Mouse (Mus musculus) thymus, postnatal 0 days (tissue): ENCODE measurements around the gene Mon2. TPM values are rescaled to one million over a fixed set of nuclear protein-coding genes. Genes with fewer than 3 reads are reported as not detected.
A peak's percentile ranks its signal among the peaks of the same experiment; 100 is the strongest.
"Not testable (repeated sequence)": the region's sequence is repeated elsewhere in the genome, so short reads cannot be mapped to it uniquely, and the experiment has no call there.

Source experiments
- DNase-seq: peaks from one replicate; pipeline ENCODE4 v3.0.0-alpha.2; 2015; ENCODE audit warnings: low spot score
- polyA plus RNA-seq: library from polyadenylated mRNA; unstranded; fragments of >200 nt; fragmentation: Nextera tagmentation; extraction: Ambion mirVana; gene quantifications from 2 replicates; pipeline ENCODE4 v1.2.1, GENCODE M21; 2015

Gene Mon2
- polyA plus RNA-seq, 1 experiment from 2014 or later, result 26.6 TPM

DNA sequence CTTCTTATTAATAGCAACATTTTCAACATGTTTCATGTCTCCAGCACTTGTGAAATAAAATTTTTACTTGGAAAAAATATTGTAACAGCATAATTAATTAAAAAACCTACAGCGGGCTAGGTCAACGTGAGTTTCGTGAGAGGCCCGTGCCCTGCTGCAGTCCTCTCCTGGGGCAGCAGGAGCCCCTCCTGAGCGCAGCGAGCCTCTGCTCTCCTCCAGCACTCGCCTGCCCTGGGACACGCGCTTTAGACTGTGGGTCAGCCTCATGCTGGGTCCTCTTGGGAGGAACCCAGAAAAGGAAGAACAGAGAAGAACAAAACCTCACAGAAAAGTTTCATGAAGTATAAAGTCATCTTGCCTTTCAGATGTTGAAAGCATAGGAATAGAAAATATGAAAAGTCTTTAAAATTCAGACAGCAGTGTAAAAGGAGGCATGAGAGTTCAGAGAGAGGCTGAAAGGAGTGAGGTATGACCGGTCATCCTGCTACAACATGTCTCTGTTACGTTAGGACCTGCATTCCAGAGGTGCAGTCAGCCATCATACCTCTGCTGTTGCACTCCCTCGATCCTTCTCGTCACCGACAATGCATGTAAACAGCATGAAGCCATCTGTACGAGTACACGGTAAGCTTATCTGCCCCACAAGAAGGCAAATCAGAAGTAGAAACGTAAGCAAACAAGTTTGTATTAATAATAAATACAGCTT, 81.8 kb downstream of the Mon2 start:
- DNase-seq, result no peak

GRCm38 (mm10) chr10:122991648-122992047, 84.7 kb downstream of the Mon2 start:
- DNase-seq, result no peak

DNA sequence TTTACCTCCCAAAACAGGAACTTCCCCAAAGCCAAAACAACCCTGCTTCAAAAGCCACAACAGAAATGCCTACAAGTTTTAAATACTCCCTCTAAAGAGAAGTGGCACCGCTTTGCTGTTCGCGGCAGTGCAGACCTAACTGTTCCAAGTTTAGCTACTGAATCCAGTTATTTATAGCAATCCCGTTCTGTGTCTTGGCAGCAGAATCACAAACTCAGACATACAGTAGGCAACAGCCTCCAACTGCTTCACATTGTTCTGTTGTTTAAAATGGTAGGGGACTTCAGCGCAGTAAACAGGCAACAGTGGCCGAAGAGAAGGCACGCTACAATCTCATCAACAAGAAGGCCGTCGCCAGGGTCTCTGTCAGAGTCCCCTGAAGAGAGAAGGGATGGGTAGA, 85.3 kb downstream of the Mon2 start:
- no peak for DNase-seq

GRCm38 (mm10) chr10:122990606-122991005, 85.7 kb downstream of the Mon2 start:
- DNase-seq, result no peak

DNA sequence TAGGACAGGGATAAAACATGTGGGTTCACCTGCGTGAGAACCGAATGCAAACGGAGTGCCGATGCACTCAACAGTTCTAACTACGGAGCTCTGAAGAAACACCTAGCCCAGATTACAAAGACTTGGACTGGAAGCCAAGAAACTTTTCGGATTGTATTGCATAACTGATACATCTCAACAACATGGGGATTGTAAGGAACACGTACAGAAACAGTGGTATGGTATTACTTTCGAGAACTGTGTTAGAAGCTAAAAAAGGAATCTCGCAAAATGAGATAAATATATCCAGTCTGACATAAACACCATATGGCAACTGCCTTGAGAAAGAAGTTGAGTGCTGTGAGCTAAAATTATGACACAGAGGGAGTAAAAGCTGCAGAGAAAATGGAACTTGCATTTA, 86.4 kb downstream of the Mon2 start:
- no peak for DNase-seq

DNA sequence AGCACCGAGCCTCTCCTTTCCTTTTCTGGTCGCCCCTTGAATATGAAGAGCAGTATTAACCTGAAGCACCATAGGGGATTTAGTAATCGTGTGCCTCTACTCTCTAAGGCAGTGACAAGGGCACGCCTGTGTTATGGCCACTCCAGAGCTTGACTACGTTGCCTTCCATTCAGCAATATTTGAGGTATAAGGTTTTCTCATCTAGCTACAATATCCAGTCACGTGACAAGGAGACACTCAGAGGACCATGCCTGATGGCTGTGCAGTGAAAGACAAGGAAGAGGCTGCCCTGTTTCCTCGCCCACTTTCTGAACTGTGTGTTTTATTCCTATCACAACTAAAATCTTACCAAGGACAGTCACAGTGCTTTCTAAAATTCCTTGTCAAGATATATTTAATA, 87.9 kb downstream of the Mon2 start:
- DNase-seq, result no peak

DNA sequence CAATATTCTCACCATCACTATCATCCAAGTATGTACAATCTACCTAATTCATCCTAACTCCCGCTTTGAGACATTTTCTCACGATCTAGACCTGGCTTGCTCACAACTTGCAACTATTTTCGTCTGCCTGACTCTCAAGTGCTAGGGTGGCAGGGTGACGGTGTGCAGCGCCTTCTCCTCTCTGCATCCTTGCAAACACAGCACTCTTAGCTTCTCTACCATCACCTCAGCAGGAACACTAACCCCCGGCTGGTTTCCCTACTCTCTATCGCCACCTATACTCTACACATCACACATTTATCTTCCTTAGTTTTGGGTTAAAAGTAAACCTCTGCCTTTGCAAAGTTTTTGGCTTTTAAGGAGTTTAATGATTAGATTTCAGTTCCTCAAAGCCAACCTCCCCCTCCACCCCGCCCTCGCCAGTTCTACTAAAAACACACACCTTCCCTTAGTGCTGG, 88.6 kb downstream of the Mon2 start:
- DNase-seq, result peak; percentile 73

DNA sequence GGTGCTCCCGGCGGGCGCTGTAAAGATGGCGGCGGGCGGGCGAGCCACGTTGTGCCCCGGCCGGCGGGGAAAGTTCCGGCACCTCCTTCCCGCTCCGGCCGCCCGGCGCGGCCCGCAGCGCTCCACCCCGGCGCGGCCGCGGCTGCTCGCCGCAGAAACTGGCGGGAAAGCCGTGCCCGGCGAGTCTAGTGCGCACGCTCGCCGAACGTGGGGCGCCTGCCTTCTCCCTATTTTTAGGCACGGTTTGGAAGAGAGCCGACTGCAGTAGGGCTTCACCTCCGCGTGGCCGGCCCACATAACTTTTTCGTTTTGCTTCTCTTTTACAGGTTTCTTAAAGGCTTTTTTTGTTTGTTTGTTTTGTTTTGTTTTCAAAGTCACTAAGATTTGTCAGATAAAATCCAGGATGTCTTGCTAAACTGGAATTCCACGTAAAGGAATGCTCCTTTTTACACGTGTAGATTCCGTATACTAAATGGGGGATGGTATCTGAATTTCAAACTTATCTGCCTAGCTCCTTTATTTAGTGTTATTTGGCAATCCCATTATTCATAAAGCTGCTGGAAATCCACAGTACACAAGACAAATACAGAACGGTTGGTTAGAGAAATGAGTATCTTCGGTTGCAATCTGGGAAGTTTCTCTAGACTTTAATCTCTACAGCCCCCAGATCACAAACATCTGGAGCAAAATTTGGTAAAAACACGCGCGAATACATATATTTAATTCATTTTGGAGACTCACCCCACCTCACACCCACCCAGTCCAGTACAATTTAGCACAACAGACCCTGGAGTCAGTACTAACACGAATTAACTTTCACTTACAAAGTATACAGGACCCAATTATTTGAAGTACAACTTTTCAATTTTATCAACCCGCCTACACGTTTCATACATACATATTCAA, 89.7 kb downstream of the Mon2 start:
- no peak for DNase-seq

DNA sequence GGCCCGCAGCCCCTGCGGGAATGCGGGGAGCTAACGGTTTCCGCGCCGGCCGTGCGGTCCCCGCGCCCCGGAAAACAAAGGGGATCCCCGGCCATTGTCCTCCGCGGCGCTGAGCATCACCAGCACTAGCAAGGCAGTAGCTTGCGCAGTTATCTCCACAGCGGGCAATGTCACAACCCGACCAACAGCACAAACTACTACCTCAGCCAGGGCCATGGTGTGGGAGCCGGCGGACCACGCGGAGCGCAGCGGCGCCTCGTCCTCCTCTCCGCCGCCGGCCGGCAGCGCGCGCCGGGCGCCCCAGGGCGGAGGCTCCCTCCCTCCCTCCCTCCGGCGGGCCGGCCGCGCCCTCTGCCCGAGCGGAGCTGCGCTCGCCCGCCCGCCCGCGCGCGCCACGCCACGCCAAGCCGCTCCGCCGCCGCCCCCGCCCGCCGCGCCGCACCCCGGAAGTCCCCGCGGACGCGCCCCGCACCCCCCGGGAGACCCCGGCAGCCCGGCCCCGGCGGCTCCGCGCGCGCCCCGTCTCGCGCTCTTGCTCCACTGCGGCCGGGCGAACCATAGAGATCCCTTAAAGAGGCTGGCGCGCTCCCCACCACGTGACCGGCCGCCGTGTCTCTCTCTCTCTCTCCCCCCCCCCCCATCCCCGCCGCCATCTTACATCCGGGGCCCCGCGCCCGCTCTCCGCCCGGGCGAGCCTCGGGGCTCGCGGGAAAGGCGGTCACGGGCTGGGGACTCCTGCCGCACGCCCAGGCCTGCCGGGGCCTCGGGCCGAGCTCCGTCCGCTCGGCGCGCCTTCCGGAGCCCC, 90.6 kb downstream of the Mon2 start:
- DNase-seq, result peak; percentile 81

- peak; percentile 69 for DNase-seq
Measured at GRCm38 (mm10) chr10:122985252-122985514, 91.1 kb downstream of the Mon2 start.

GRCm38 (mm10) chr10:122984531-122985251, 91.6 kb downstream of the Mon2 start:
- DNase-seq, result no peak

DNA sequence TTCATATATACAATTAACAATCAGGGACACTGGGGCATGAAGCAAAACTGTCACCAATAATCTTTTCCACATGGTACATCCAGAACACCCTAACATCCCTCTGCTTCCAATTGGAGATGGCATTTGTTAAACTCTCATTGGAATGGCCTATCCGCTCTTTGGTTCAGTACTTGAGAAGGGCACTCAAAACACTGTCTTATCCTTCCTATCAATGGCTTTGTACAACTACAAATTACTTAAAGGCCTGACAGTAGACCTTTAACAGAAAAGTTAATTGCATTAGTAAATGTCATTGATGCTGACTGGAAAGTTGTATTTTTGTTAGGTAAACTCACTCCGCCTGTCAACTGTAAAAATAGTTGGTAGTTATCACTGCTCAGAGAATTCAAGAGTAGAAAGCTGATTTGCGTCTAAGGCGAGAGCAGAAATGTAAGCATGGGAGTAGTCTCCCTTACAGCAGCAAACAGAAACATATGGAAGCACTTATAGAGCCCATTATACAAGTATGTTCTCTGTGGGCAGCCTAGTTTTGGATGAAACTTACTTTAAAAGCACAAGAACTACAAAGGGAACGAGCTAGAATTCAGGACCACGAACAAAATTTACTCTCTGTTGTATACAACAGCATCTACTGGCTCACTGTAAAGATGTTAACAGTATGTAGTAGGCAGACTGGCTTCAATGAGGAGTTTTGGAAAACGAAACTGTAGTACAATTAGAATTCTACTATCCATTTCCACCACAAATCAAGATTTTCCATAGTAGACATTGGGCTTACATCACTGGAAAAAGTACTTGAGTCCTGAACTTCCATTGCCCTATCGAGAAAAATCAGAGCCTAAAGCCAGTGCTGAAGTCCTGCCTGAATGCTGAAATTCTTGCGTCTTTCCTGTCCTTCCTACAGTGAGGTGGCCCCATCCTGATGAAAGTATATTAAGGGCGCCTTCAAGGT, 92.5 kb downstream of the Mon2 start:
- DNase-seq, result no peak

DNA sequence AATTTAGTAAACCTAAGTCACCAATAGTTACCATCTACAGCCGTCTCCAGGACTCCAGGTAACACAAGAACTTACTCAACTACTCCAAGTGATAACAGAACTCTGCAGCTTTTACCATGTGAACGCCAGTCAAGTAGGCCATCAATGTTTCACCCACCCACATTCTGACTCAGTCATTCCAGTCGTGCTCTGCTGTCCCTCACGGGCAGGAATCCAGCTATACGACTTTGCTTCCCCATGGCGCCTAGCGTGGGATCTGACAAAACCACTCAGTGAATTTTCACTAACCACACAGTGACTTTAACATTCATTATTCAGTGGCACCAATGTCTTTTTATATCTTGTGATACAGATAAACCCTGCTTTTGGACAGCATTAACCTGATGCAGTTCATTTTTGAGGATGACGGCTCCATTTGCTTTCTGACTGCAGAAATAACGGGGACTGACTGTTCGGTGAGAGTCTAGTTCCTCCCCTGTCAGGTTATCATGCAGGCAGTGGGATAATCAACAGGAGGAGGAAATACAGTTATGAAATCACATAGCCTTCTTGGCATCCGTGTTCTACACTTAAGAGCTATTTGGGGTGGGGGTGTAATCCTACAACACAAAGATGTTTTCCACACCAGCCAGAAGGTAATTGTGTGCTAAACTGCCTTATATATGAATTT, 93.3 kb downstream of the Mon2 start:
- no peak for DNase-seq

- no peak for DNase-seq
Measured at GRCm38 (mm10) chr10:122980123-122980522, 96.2 kb downstream of the Mon2 start.

GRCm38 (mm10) chr10:122979356-122979755, 96.9 kb downstream of the Mon2 start:
- no peak for DNase-seq

DNA sequence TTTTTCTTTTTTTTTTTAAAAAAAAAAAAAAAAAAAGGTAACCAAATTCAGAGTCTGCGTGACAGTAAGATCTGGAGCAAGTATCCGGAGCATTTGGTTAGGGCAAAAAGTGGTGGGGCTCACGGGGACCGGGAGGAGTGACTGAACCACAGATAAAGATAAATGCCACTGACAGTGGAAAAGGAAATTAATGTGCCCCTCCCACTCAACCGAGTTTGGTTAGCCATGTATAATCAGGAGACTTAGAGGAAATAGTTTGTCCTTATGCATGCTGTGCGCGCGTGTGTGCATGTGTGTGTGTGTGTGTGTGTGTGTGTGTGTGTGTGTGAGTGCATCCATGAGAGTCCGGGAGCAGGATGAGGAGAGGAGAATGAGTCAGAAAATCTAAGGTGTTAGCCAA, 100.3 kb downstream of the Mon2 start:
- DNase-seq, result peak; percentile 21

DNA sequence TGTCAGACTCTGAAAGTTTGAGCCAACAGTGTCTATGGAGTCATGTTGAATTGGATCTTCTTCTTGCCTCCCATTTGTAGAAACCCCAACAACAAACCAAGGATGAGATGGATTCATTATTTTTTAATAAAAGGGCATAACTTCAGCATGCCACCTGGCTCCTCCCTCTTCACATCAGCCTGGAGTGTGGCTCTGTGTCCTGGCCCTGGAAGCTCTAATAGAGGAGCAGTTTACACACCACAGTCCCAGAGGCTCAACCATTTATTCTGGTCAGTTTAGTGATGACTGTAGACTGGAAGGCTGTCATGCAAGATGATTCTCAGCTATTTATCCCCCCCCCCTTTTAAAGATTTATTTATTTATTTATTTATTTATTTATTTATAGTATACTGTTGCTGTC, 103.1 kb downstream of the Mon2 start:
- DNase-seq, result no peak

DNA sequence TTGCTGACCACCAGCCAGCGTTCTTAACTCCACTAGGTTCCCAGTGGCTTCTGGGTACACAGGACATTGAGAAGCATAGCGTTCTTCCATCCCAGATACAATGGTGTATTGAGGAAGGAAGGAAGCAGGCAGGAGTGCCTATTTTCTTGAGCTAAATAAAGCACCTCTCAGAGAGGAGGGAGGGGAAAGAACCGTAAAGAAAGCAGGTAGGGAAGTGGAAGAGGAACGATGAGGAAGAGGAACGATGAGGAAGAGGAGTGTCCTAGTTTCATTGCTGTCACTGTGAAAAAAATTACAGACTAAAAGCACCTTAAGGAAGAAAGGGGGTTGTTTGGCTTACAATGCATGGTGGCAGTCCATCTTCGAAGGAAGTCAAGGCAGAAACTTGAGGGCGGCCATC, 106.1 kb downstream of the Mon2 start:
- no peak for DNase-seq

DNA sequence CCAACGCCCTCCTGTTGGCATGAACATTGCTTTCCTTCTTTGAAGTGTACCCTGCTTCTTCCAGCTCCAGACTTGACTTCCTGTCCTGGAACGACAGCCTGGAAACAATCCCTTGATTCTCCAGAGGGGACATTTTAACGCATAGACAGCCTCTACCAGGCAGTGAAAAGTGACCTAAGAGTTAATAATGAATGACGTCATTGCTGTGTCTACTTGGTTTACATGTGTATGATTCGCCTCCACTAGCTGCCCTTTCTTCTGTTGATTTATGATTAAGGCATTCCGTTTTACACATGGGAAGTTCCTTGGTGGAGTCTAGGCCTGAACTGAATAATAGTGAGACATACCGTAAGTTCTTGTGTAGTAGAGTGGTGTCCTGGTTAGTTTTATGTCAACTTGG, 109.9 kb downstream of the Mon2 start:
- no peak for DNase-seq

DNA sequence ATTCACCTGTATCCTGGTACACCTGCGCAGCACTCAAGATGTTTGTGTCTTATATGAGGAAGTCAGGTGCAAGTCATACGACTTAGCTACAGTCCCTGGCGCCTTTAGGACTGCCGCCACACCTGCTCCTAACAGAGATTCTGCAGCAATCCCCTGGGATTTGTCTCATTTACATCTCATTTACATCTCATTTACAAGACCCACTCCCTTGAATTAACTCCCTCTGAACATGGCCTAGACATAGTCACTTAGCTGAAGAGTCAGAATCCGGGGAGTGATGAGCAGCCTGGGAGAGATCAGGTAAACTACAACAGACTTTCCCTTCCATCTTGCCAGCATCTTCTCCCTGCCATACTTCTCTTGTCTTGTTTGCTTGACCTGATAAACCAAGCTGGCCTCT, 110.7 kb downstream of the Mon2 start:
- not testable (repeated sequence) for DNase-seq
